Mouse (Mus musculus): Measurements from ENCODE around the gene Cited4. TPM values are rescaled to one million over a fixed set of nuclear protein-coding genes. Genes with fewer than 3 reads are reported as not detected.

Cited4 gene
- polyA plus RNA-seq, 3 experiments from 2014 or later = 0.46 TPM; not detected in 2

DNA sequence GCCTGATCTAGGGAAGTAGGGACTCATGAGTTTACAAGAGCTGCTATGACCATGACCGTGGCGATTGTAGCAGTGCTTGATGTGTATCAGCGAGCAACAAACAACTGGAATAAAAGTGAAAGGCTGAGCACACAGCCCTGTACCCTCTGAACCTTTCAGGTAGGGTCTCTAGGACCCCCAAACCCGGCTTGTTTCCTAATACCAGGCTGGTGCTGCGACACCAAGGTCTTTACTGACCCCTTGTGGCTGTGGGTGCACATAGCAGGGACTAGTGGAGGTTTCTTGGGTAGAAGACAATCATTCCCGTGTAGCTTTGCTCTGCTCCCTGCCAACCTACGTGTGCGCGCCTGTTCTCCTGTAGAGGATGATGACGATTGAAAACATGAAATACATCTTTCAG is 15.8 kb downstream of the Cited4 start:
- no peak for ATAC-seq

- ATAC-seq = no peak
These were observed 17.1 kb downstream of the Cited4 start for GRCm38 (mm10) chr4:120683278-120683997.

DNA sequence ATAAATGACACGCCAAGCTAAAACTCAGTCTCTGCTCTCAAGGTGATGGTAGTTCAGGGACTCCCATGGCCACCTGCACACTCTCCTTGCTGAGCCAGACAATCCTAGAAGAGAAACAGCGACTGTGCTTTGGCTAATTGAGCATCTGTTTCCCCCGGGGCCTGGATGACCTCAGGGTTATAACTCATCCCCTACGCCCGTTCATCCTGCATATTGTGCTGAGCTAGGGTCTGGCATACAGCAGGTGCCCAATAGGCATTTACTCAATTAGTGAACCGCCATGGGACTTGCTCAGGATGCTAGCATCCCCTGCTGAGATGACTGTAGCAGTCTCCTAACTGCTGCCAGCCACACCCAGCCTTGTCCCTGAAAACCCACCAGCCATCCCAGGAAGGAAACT is 20.9 kb downstream of the Cited4 start:
- ATAC-seq = no peak

DNA sequence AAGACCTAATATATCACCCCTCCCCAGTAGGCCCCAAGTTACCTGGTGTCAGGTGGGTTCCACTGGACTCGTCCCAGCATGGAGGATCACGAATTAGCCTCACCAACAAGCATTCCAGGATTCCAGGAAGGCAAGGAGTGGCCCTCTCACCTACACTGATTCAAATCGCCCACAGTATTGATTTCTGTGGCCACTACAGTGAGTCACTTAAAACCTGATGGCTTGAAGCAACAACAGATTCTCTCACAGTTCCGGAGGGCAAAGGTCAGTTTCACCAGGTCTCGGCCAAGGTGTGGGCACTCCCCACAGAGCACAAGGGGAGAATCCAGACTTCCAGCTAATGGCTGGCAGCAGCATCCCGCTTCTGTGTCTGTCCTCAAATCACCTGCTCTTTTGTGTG is 22.9 kb downstream of the Cited4 start:
- no peak for ATAC-seq

DNA sequence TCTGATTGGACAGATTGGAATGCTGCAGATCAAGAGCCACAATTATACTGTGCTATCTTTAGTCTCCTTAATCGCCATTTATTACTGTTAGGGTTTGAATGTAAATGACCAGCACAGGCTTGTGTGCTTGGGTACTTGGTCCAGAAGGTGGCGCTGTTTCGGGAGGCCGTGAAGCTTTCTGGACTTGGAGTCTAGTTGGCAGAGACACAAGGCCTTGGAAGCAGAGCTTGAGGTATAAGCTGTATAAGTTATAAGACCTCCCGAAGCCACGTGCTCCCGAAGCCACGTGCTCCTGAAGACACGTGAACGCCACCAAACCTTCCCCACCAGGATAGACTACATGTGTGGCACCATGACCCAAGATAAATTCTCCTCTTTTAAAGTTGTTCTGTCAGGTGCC is 26.3 kb downstream of the Cited4 start:
- no peak for ATAC-seq

DNA sequence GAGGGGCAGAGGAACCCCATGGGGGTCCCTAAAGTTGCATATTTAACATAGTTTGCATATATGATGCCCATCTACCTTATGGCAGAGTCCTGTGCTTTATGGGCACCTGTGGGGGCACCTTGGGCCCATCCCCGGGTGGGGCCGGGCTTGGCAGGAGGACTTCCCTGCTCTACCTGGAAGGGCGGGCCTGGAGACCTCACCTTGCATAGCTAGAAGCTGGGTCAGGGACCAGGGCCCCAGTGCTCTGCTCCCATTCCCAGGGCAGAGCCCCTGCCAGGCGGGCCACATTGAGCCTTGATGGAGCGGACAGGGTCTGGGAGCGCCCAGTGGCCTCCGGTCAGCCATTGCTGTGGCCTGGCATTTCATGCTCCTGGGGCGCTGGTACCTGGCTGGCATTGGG is 31.0 kb downstream of the Cited4 start:
- ATAC-seq = no peak

GRCm38 (mm10) chr4:120697799-120698484 is 31.6 kb downstream of the Cited4 start:
- ATAC-seq = no peak

- no peak for ATAC-seq
These were observed 34.8 kb downstream of the Cited4 start for GRCm38 (mm10) chr4:120701180-120701579.

DNA sequence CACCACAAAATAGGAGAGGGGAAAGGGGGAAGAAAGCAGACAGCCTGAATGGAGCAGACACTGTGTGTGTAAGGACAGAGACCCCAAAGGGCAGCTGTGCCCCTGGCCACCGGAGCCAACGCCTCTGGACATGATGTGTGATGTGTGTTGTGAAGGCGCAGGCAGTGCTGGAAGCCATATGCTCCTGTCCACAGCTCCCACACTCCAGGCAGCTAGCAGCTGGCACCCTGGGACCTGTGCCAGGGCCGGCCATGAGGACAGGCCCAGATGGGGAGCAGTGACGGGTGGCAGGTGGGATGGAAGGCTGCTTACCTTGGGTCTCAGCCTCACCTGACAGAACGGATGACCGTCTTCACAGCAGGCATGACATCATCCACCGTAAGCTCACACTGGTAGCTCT is 35.7 kb downstream of the Cited4 start:
- no peak for ATAC-seq

DNA sequence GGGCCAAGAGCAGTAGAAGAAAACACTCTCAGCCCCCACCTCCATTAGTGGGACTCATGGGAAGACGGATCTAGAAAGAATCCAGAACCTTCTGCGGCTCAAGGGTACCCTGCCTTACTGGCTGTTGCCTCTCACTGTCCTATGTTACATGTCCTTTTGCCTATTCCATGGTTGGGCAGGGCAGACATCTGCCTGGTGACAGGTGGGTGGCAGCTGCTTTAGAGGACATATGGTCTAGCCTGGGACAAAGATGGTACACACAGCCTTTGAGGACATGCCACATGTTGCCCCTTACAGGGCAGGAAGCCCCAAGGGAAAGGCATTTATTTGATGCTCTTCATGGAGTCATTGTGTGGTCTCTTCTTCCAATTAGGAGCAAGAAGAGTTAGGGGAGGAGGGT is 36.1 kb downstream of the Cited4 start:
- no peak for ATAC-seq

DNA sequence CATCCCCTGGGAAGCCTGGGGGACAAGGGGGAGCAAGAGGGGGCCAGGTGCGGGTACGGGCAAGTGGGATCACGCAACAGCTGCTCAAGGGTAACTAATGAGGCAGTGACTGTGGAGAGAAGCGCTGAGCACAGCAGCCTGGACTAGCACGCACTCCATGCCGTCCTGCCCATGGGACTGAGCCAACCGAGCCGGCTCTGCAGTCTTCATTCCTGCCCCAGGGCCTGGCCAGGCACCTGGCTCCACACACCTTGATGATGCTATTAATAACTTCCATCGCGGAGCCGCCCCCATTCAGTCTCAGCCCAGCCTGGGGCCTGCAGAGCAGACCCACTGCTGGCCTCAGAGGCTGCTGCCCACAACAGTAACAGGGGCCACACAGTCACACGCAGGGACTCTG is 45.9 kb downstream of the Cited4 start:
- no peak for ATAC-seq

DNA sequence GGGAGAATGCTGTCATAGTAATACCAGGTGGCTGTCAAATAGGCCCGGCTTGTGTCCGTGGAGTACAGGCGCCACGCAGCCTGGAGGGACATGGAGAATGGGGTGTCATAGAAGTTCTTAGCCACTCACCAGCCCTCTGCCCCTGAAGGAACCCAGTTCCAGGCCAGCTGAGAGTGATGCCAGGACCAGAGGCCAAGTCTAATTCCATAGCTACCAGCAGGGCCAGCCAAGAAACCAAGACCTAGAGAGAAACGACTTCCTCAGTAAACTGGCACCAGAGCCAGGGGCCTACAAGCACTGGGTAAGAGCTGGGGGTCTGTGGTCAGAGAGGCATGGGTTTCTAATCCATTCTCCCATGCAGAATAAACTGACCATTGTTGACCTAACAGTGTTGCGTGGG is 46.6 kb downstream of the Cited4 start:
- ATAC-seq = no peak

DNA sequence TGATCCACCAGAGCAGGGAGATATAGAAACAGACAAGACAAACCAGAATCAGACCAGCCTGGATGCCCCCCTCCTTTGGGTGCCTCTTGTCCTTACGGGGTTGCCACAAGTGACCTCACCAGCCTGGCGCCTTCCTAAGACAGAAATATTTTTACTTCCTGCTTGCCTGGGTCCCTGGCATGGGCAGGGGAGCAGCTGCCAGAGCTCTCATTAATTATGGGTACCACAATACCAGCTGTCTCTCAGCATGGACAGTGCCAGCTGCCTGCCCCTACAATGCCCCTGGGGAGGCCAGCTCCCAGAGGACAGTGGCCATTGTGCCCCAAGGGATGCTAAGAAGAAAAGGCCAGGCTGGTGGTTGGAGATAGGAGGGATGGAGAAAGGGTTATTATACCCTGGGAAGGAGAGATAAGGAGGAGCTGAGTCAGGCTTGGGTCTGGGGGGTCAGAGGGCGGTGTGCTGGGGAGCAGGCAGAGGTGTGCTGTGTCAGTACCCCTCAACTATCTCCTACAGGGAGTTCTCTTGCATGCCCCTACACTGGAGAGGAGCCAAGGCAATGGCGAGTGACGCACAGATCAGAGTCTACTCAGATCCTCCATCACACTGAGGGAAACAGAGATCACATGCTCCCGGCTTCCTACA is 47.6 kb downstream of the Cited4 start:
- ATAC-seq = no peak

DNA sequence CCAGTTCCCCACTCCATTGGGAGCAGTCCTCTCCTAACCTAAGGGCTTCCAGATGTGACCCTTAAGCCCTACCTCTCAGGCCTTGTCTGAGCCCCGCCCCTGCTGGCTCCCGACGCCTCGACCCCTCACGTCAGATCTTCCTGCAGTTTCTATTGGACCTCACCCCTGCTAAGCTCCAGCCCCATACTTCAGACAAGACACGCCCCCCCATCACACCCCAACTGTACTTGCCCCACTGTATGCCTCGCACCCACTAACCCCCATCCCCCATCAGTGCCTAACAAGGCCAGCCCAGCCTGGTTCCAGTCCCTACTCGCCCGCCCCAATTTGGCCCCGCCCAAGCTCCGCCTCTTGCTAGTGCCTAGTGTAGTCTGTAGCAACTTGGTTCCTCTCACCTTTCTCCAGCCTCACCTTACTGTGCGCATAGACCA is 49.8 kb downstream of the Cited4 start:
- peak; percentile 77 for ATAC-seq

DNA sequence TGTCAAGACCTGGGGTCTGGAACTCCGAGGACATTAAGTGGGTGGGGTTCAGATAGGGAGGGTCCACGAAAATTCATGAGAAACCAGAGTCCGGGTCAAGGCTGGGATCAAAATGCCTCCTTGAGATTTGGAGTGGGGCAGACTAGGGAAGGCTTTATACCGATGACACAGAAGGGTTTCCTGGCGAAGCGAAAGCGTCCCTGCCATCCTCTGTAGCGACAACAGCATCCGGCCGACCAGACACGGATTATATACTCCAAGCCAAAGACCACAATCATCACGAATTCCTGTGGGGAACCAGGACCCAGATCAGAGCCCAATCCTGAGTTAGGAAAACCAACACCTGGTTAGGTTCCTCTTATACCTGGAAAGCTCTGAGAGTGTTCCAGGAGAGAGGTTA is 50.4 kb downstream of the Cited4 start:
- ATAC-seq = peak; percentile 62

Other genes with a start within 250 kb of the Cited4 start
- gene Slfnl1, start 134.3 kb upstream of the Cited4 start, polyA plus RNA-seq (2017; shearing (Covaris generic)) = not detected
- gene Ctps, start 96.3 kb upstream of the Cited4 start, polyA plus RNA-seq (2017; shearing (Covaris generic)) = 10 to 100 TPM; 12.5 to 20.2 (median 18.8) TPM
- gene Gm8439, start 77.8 kb upstream of the Cited4 start, polyA plus RNA-seq (2017; shearing (Covaris generic)) = not detected
- gene Kcnq4, start 82.0 kb downstream of the Cited4 start, polyA plus RNA-seq (2017; shearing (Covaris generic)) = not detected
- gene Nfyc, start 165.0 kb downstream of the Cited4 start, polyA plus RNA-seq (2017; shearing (Covaris generic)) = 10 to 100 TPM; 56.4 to 70.1 (median 67.4) TPM
- gene Rims3, start 188.2 kb downstream of the Cited4 start, polyA plus RNA-seq (2017; shearing (Covaris generic)) = 1 to 10 TPM in 2 of 3 experiments, under 1 TPM in 1; 0.58 to 1.1 (median 1.0) TPM